Mouse (Mus musculus) spleen, adult 2 months (tissue): ENCODE results near the gene Lypd6.

Experiments
- CTCF ChIP-seq: fragments of 200-500 bp; IDR thresholded peaks from 2 replicates; pipeline ENCODE4 v1.5.1; 2011; ENCODE audit warnings: mild to moderate bottlenecking, inconsistent platforms; ENCODE audit not compliant: insufficient read depth, insufficient read length, insufficient replicate concordance; ENCODE audit errors: extremely low read depth
- POLR2A ChIP-seq: fragments of 200-500 bp; IDR thresholded peaks from 2 replicates; pipeline ENCODE4 v1.6.1; 2011; ENCODE audit warnings: low read depth, low read length, inconsistent platforms

DNA sequence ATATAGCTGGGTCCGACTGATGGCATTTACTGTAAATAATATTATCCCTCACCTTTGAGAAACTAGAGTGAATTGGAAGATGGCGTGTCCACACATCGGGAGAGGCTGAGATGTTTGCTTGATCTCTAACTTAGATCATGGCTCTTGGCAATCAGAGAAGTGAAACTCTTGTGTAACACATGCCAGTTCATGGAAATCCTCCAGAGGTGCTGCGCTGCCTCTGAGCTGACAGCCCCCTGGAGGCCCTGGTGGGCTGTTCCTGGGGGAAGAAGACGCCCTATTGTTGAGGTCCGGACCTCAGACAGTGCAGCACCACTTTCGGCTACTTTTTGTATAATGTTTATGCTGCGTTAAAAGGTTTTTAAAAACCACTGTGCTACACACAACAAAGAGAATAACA is 37.3 kb upstream of the Lypd6 start:
- TF ChIP-seq CTCF (no peak), POLR2A (no peak)
